Mouse (Mus musculus): ENCODE measurements at regions not wholly inside any gene's neighbourhood (a gene's known extent, or its start where the extent isn't known, plus 50 kb on each side); places are given as distances from the start of the nearest gene placed in this dataset.

- DNase-seq (ENCODE audit: inconsistent ontology term), result no peak
Observed at GRCm38 (mm10) chr2:159019921-159020534, 225.4 kb downstream of the Dhx35 start.

GRCm38 (mm10) chr2:159032147-159032546 is 237.5 kb downstream of the Dhx35 start:
- no peak for DNase-seq (ENCODE audit: inconsistent ontology term)

- no peak for DNase-seq (ENCODE audit: inconsistent ontology term)
Observed at GRCm38 (mm10) chr2:159039916-159040315, 245.3 kb downstream of the Dhx35 start.

GRCm38 (mm10) chr2:159053534-159053933 is 258.9 kb downstream of the Dhx35 start:
- DNase-seq (ENCODE audit: inconsistent ontology term), result no peak

GRCm38 (mm10) chr2:159053936-159054335 is 259.3 kb downstream of the Dhx35 start:
- DNase-seq (ENCODE audit: inconsistent ontology term), result peak; percentile 19

GRCm38 (mm10) chr2:159054451-159054850 is 259.8 kb downstream of the Dhx35 start:
- no peak for DNase-seq (ENCODE audit: inconsistent ontology term)

GRCm38 (mm10) chr2:159055780-159056179 is 261.2 kb downstream of the Dhx35 start:
- DNase-seq (ENCODE audit: inconsistent ontology term), result no peak

GRCm38 (mm10) chr2:159056960-159057359 is 262.4 kb downstream of the Dhx35 start:
- no peak for DNase-seq (ENCODE audit: inconsistent ontology term)

- DNase-seq (ENCODE audit: inconsistent ontology term), result no peak
Observed at GRCm38 (mm10) chr2:159057506-159057905, 262.9 kb downstream of the Dhx35 start.

GRCm38 (mm10) chr2:159062266-159062665 is 267.7 kb downstream of the Dhx35 start:
- peak; percentile 40 for DNase-seq (ENCODE audit: inconsistent ontology term)

- DNase-seq (ENCODE audit: inconsistent ontology term), result no peak
Observed at GRCm38 (mm10) chr2:159062666-159063065, 268.1 kb downstream of the Dhx35 start.

- no peak for DNase-seq (ENCODE audit: inconsistent ontology term)
Observed at GRCm38 (mm10) chr2:159064403-159064970, 269.9 kb downstream of the Dhx35 start.

GRCm38 (mm10) chr2:159067506-159067905 is 272.9 kb downstream of the Dhx35 start:
- DNase-seq (ENCODE audit: inconsistent ontology term), result peak; percentile 36

GRCm38 (mm10) chr2:159068303-159069020 is 273.9 kb downstream of the Dhx35 start:
- no peak for DNase-seq (ENCODE audit: inconsistent ontology term)

- DNase-seq (ENCODE audit: inconsistent ontology term), result peak; percentile 67
Observed at GRCm38 (mm10) chr2:159069180-159069579, 274.6 kb downstream of the Dhx35 start.

- DNase-seq (ENCODE audit: inconsistent ontology term), result no peak
Observed at GRCm38 (mm10) chr2:159072997-159073690, 278.5 kb downstream of the Dhx35 start.

GRCm38 (mm10) chr2:159079836-159080235 is 285.2 kb downstream of the Dhx35 start:
- DNase-seq (ENCODE audit: inconsistent ontology term), result no peak

GRCm38 (mm10) chr2:159080784-159081544 is 286.4 kb downstream of the Dhx35 start:
- DNase-seq (ENCODE audit: inconsistent ontology term), result peak; percentile 37

- no peak for DNase-seq (ENCODE audit: inconsistent ontology term)
Observed at GRCm38 (mm10) chr2:159086836-159087235, 292.2 kb downstream of the Dhx35 start.

- no peak for DNase-seq (ENCODE audit: inconsistent ontology term)
Observed at GRCm38 (mm10) chr2:159088196-159088595, 293.6 kb downstream of the Dhx35 start.

GRCm38 (mm10) chr2:159096667-159097066 is 302.1 kb downstream of the Dhx35 start:
- DNase-seq (ENCODE audit: inconsistent ontology term), result no peak

- DNase-seq (ENCODE audit: inconsistent ontology term), result no peak
Observed at GRCm38 (mm10) chr2:159134042-159134441, 339.4 kb downstream of the Dhx35 start.

Measured in Muller cell, postnatal 12 days (primary cell).